Mouse (Mus musculus): ENCODE data around the gene Ccdc191.

Gene Ccdc191

DNA sequence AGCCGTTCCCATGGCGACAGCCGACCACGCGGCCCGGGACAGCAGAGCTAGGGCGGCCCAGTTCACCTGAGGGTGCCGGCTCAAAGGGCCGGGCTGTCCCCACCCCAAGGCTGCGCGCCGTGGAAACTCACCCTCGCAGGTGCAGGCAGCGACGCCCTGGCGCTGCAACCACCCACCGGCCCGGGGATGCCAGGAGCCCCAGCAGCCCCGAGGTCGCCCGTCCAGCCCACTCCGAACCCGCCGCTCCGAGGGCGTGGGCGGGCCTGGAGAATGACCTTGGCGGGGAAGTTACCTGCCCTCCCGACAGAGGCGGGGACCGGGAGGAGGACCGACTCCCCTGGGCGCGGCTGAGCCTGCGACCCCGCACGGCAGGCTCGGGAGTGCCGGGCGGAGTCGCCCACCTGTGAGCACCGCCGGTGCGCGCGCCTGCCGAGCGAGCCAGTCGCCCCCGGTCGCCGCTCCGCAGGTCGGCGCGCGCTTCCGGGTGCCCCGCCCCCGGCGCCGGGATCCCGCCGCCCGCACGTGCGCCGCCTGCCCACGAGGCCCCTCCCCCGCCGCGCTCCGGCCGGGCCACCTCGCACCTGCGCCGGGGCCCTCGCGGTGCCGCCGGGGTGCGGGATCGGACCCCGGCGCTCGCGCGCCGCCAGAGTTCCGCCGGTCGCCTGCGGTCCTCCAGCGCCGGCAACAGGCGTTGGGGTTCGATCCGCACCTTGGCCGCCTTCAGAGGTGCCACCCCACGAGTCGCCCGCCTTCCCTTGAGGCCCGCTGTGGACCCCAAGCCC lies 89.9 kb downstream of the Ccdc191 start, which contains the start of gene Zdhhc23:
Gene Zdhhc23, minus strand, starts transcription at position 464 of the 782 bp plus-strand sequence.
- intact Hi-C loops (cut with DNase I), result no loop called here

DNA sequence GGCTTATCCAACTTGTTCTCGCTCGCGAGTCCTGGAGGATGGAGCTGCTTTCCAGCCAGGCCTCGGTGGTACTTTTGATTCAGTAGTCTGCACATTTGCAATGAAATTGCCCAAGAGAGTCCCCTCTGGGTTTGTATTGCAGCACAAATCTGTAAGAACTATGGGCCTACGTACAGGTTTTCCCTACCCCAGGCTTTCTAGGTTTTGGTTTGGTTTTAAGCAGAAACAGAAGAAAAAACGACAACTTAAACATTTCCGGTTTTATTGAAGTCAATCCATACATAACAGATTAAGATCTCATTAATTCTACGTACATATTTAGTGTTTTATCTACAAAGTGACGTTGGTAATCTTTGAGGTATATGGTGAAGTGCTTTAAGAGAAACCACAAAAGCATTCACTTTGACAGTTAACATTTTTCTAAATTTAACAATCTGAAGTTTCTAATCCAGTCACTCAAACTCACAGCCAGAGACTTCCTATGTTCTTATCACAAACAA lies 90.6 kb downstream of the Ccdc191 start:
- intact Hi-C loops (cut with DNase I), result no loop called here

DNA sequence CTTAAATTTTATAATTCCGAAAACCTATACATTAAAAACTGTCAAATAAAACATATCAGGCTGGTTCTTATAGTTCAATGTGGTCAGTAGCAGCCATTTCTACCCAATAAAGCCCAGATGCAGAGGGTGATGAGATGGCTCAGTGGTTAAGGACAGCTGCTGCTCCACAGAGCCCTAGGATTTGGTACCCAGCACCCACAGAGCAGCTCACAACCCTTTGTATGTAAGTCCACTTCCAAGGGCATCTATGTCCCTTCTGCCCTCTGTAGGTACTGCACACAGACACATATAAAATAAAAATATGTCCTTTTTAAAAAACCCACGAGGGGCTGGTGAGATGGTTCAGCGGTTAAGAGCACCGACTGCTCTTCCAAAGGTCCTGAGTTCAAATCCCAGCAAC lies 96.7 kb downstream of the Ccdc191 start:
- intact Hi-C loops (cut with DNase I), result no loop called here

DNA sequence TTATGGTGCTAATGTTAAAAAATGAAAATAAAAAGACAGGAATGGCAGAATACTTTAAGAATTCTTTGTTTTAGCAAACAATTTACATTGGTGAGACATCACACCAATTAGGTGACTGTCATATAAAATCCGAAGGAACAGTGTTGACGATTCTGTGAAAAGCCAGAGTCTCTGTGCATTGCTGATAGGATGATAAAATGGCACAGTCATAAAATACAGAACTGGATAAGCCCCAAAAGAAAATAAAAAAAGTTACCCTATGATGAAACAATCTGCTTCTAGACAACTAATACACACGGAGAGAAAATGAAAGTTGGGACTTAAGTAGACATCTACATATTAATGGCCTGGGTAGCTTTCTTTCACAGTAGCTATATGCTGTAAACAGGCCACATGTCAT lies 105.0 kb downstream of the Ccdc191 start:
- intact Hi-C loops (cut with DNase I), result no loop called here

DNA sequence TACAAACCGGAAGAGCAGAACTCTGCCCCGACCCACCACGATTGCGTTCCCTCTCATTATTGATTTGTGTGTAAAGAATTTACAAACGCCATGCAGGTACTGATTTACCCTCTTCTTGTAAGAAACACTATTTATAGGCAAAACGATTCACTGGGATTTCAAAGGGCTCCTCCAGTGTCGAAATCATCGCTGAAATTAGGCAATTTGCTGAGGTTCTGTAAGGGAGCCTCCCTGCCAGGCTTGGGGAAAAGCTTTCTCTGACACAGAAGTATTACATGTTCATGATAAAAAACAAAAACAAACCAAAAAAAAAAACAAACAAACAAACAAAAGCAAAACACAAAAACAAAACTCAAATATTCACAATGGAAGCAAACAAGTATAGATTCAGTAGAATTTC lies 109.5 kb downstream of the Ccdc191 start:
- intact Hi-C loops (cut with DNase I), result no loop called here

DNA sequence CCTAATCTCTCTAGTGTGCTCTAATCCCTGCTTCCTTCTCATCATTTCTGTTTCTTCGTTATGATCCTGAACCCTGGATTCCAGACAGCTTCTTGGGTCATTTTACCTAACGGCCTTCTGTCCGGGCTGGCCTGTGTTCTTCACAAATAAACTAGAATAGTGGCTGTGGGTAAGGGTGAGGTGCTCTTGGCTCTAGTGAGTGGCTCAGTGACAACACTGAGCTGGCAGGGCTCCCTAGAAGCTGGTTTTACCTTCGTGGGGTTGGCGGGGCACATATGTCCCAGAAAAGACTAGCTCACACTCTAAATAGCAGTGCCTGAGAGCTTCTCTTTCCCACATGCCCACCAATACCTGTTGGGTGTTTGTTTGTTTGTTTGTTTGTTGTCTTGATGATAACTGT lies 109.9 kb downstream of the Ccdc191 start:
- intact Hi-C loops (cut with DNase I), result no loop called here

DNA sequence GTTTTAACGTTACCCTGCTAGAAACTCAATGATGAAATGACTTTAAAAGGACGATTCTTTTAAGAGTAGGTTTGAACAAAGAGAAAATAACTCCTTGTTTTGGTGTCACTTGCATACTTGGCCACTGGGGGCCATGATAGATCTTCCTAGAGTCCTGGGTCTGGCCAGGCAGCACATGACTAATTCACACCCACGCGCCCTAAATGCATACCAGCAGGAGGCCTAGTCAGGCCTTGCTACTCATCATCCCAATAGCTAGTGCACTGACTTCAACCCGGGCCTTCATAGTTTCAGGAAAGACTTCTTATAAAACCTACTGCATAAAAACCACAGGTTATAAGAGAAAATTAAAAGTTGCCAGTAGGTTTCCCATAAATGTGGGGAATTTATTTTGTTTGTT lies 112.5 kb downstream of the Ccdc191 start:
- intact Hi-C loops (cut with DNase I), result no loop called here

DNA sequence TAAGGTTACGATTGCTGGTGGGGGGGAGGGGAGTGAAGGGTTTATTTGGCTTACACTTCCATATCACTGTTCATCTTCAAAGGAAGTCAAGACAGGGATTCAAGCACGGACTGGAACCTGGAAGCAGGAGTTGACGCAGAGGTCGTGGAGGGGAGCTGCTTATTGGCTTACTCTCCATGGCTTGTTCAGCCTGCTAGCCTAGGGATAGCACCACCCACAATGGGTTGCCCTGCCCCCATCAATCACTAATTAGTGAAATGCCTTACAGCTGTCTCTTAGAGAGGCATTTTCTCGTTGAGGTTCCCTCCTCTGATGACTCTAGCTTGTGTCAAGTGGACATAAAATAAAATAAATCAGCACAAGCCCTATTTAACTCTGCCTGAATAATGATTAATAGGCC lies 121.4 kb downstream of the Ccdc191 start:
- intact Hi-C loops (cut with DNase I), result no loop called here

Small RNA genes within 50 kb of the gene (microRNA-seq; reads per million reads assigned to microRNA genes)
- gene Mir3470b, result 0 reads per million in 2 experiments
